Mouse (Mus musculus) bone marrow macrophage, adult 2 months (primary cell): ENCODE results near the gene Sbno2. TPM values are rescaled to one million over a fixed set of nuclear protein-coding genes. Genes with fewer than 3 reads are reported as not detected.

Experiments
- H3K27ac ChIP-seq: 2 replicates; pipeline ENCODE4 v1.5.1; 2012; ENCODE audit warnings: low read depth, low read length; ENCODE audit not compliant: insufficient read depth
- H3K4me1 ChIP-seq: 2 replicates; pipeline ENCODE4 v1.6.1; 2012; ENCODE audit warnings: low read length; ENCODE audit not compliant: control insufficient read depth, insufficient read depth
- H3K4me3 ChIP-seq: 2 replicates; pipeline ENCODE4 v1.5.1; 2012; ENCODE audit warnings: mild to moderate bottlenecking, low read length, moderate library complexity; ENCODE audit not compliant: insufficient read depth
- CTCF ChIP-seq: IDR thresholded peaks from 2 replicates; pipeline ENCODE4 v1.5.1; 2012; ENCODE audit warnings: low read depth, mild to moderate bottlenecking, low read length, moderate library complexity
- POLR2A ChIP-seq: IDR thresholded peaks from 2 replicates; pipeline ENCODE4 v1.6.1; 2012; ENCODE audit warnings: mild to moderate bottlenecking, low read depth, low read length, borderline replicate concordance
- polyA plus RNA-seq: library from polyadenylated mRNA; stranded (reverse); fragments of >200 nt; gene quantifications from 2 replicates; pipeline ENCODE4 v1.2.4, GENCODE M21; 2012; ENCODE audit not compliant: missing spikeins, insufficient read depth, insufficient read length

Sbno2 gene
- polyA plus RNA-seq, 1 experiment = 54.5 TPM

DNA sequence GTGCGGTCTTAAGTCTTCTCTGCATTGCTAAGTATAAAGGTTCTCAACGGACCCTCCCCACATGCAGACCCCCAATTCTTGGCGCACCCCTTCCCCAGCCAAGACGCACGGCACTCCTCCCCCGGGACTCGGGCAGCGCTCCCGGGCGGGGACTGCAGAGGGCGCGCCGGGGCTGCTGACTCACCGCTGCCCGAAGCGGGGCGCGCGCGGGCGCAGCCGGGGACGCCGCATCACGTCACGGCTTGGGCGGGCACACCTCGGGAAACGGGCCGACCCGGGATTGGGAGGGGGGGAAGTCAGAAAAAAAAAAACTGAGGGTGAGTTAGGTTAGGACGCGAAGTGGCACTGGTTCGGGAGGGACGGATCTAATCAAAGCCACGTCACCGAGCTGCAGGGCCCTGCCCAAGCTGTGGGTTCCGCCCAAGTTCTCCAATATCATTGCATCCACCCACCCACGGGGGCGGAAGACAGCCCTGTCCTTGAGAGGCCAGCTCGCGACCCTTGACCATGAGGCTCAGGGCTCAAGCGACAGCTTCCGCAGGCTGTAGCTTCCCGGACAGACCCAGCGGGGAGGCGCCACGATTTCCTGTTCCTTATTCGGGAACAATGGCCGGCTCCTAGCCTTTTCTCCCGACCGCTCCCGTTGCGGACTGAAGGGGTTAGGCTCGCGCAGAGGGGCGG, 43.4 kb upstream of the Sbno2 start:
- TF ChIP-seq POLR2A (no peak; the same call in 1 of the 2 replicates), CTCF (peak; percentile 36; the same call in 1 of the 2 replicates)
- peak overlapping the region; percentile 66 for H3K4me3 ChIP-seq
- peak overlapping the region; percentile 86 for H3K27ac ChIP-seq
- H3K4me1 ChIP-seq = peaks cover 11% of the 10 kb centered on the region

- H3K4me1 ChIP-seq = peaks cover 6% of the 10 kb centered on the region
Measured at GRCm38 (mm10) chr10:80147719-80148601, 42.6 kb upstream of the Sbno2 start, which contains the start of gene Midn. Midn (plus strand) TSS chr10:80148272.

GRCm38 (mm10) chr10:80147146-80147718, 41.9 kb upstream of the Sbno2 start:
- 0 out of 2 replicates have a peak, but pooled peaks cover 2% of the 10 kb centered on the region for H3K4me1 ChIP-seq
- no peak for TF ChIP-seq POLR2A
- no peak for TF ChIP-seq CTCF
- H3K4me3 ChIP-seq = no peak overlapping the region
- peak overlapping the region; percentile 61 for H3K27ac ChIP-seq

More at GRCm38 (mm10) chr10:80147719-80148601, 42.6 kb upstream of the Sbno2 start, which contains the start of gene Midn:
- peak within 1 kb of the TSS; percentile 86 for H3K27ac ChIP-seq
- H3K4me3 ChIP-seq = peak within 1 kb of the TSS; percentile 66
- no peak; the same call in 1 of the 2 replicates for TF ChIP-seq POLR2A
- no peak for TF ChIP-seq CTCF

- TF ChIP-seq CTCF (no peak), POLR2A (no peak)
- no peak overlapping the region for H3K4me3 ChIP-seq
- no peak overlapping the region for H3K27ac ChIP-seq
- 0 out of 2 replicates have a peak, but pooled peaks cover 2% of the 10 kb centered on the region for H3K4me1 ChIP-seq
Measured at GRCm38 (mm10) chr10:80146568-80147011, 41.2 kb upstream of the Sbno2 start.

DNA sequence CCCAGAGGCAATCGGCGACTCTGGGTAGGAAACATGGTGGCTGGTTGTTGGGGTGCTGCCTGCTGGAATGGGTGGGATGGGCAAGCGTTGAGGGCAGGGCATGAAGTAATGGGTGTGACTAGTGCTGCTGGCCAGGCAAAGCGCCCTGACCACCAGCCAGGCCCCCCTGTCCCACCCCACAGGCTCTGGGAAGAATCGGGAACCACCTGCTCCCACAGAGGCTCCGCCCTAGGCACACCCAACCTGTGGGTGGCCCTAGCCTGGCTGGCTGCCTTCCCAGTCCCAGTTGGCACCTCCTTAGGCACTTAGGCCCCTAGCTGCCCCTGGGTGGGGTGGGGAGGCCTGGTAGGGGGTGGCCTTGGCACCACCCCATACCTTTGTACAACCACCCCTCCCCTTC, 40.5 kb upstream of the Sbno2 start:
- Histone ChIP-seq H3K4me3 (no peak overlapping the region), H3K27ac (no peak overlapping the region), H3K4me1 (peaks cover 4% of the 10 kb centered on the region)
- TF ChIP-seq POLR2A = no peak
- no peak for TF ChIP-seq CTCF

DNA sequence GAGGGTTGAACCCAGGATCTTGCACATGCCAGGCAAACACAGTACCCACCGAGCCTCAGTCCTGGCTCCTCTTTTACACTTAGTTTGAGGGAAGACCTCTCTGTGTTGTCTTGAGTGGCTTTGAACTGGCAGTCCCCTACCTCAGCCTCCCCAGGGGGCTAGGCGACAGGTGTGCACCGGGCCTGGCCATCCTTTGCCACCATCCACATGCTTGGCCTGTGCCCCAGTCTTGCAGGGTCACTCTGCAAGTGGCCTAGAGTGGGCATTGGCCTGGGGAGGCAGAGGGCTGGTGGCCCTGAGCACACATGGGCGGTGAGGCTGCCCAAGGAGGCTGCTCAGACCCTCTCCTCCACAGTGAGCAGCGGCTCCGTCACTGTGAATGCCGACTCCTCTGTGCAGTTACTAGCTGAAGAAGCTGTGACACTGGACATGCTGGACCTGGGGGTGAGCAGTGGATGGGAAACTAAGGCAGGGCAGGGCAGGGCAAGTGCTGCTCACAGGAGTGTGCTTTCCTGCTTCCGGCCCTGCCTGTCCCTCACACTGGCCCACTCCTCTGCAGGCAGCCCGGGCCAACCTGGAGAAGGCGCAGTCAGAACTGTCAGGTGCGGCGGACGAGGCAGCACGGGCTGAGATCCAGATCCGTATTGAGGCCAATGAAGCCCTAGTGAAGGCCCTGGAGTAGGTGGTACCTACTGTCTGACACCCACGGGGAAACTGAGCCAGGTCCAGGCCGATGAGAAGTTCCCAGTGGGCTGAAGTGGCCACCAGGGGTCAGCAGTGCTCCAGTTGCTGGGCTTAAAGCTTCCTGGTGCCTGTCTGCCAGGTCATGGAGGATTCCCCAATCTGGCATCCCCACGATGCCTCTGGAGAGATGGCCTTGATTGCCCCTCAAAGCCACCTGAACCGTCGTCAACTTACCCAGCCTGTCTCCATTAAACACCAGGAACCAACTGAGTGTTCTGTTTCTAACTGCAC, 39.8 kb upstream of the Sbno2 start:
- TF ChIP-seq CTCF (peak; percentile 91), POLR2A (no peak)
- H3K4me3 ChIP-seq = no peak overlapping the region
- peaks cover 6% of the 10 kb centered on the region for H3K4me1 ChIP-seq
- H3K27ac ChIP-seq = no peak overlapping the region

GRCm38 (mm10) chr10:80144159-80144558, 38.8 kb upstream of the Sbno2 start:
- TF ChIP-seq POLR2A = no peak
- TF ChIP-seq CTCF = no peak
- H3K4me1 ChIP-seq = peaks cover 6% of the 10 kb centered on the region
- no peak overlapping the region for H3K4me3 ChIP-seq
- H3K27ac ChIP-seq = no peak overlapping the region

DNA sequence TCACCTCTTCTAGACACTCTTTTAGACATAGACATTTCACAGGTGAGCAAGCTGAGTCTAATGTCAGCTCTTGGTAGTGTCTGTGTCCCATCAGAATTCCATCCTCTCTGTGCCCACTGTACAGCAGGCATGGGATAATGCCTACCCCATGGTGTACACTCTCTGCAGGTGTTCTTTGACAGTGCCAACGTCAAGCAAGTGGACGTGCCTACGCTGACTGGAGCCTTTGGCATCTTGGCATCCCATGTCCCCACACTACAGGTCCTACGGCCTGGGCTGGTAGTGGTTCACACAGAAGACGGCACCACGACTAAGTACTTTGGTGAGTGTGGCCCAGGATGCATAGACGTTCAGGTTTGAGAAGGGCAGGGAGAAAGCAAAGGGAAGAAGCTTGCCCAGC, 38.3 kb upstream of the Sbno2 start:
- Histone ChIP-seq H3K27ac (no peak overlapping the region), H3K4me1 (peaks cover 6% of the 10 kb centered on the region), H3K4me3 (no peak overlapping the region)
- TF ChIP-seq CTCF (no peak), POLR2A (no peak)
